Mouse (Mus musculus): Measurements from ENCODE around the gene Pip5k1a. TPM values are rescaled to one million over a fixed set of nuclear protein-coding genes. Genes with fewer than 3 reads are reported as not detected.

Gene Pip5k1a
- polyA plus RNA-seq, 1 experiment from 2014 or later, result 17.5 TPM

DNA sequence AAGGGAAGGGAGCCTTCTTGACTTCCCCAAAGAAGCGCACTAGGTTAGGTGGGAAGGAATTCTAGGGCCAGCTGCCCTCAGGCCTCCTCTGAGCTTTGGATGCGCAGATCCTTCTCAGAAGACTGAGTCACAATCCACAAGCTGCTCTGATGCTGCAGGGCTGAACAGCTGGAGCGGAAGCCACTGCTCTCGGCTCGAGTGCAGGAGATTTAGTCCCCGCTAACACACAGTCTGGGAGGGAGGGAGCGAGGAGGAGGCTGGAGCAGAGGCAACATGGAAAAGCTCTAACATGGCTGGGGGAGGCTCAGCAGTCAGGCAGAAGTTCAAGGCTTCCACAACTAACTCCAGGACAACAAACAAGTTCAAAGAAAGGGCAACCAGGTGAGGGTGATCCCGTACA, 48.7 kb downstream of the Pip5k1a start:
- H3K4me3 ChIP-seq (replicated peaks), result no peak overlapping the region
- no peak overlapping the region for H3K4me2 ChIP-seq
- no peaks in the 10 kb centered on the region for H3K9me3 ChIP-seq
- ATAC-seq (ENCODE audit: insufficient read depth, low FRiP score, low read depth), result peak; percentile 34; the same call in 1 of the 2 replicates
- peaks cover 11% of the 10 kb centered on the region for H3K4me1 ChIP-seq
- H3K36me3 ChIP-seq, result peaks cover 35% of the 10 kb centered on the region
- no peak overlapping the region for H3K27ac ChIP-seq
- 75% methylated on average over 8 of the region's 8 CpGs for WGBS
- H3K27me3 ChIP-seq (replicated peaks), result no peaks in the 10 kb centered on the region
- H3K9ac ChIP-seq, result no peak overlapping the region

- WGBS, result 67% methylated on average over 7 of the region's 7 CpGs
- Histone ChIP-seq H3K4me1 (peaks cover 11% of the 10 kb centered on the region), H3K9ac (no peak overlapping the region), H3K36me3 (peaks cover 20% of the 10 kb centered on the region), H3K4me3 (replicated peaks) (no peak overlapping the region), H3K9me3 (no peaks in the 10 kb centered on the region), H3K27me3 (replicated peaks) (no peaks in the 10 kb centered on the region), H3K27ac (no peak overlapping the region), H3K4me2 (no peak overlapping the region)
- ATAC-seq (ENCODE audit: insufficient read depth, low FRiP score, low read depth), result no peak
Measured at GRCm38 (mm10) chr3:95056275-95056674, 50.5 kb downstream of the Pip5k1a start.

- no peak overlapping the region for H3K4me3 ChIP-seq (replicated peaks)
- peaks cover 11% of the 10 kb centered on the region for H3K4me1 ChIP-seq
- H3K27ac ChIP-seq, result peak overlapping the region; percentile 70
- no peaks in the 10 kb centered on the region for H3K27me3 ChIP-seq (replicated peaks)
- ATAC-seq (ENCODE audit: insufficient read depth, low FRiP score, low read depth), result peak; percentile 80
- no peak overlapping the region for H3K9ac ChIP-seq
- H3K9me3 ChIP-seq, result no peaks in the 10 kb centered on the region
- H3K4me2 ChIP-seq, result 0 out of 2 replicates have a peak overlapping the region, but pooled peaks have one; percentile 29
- 20% methylated on average over 10 of the region's 10 CpGs for WGBS
- peaks cover 7% of the 10 kb centered on the region for H3K36me3 ChIP-seq
Measured at GRCm38 (mm10) chr3:95054481-95055260, 52.1 kb downstream of the Pip5k1a start.

GRCm38 (mm10) chr3:95053701-95054100, 53.0 kb downstream of the Pip5k1a start:
- ATAC-seq (ENCODE audit: insufficient read depth, low FRiP score, low read depth), result no peak
- Histone ChIP-seq H3K27ac (no peak overlapping the region), H3K36me3 (peaks cover 4% of the 10 kb centered on the region; the same call in 1 of the 2 replicates), H3K4me3 (replicated peaks) (no peak overlapping the region), H3K27me3 (replicated peaks) (no peaks in the 10 kb centered on the region), H3K4me1 (peaks cover 11% of the 10 kb centered on the region), H3K9ac (no peak overlapping the region), H3K4me2 (no peak overlapping the region), H3K9me3 (no peaks in the 10 kb centered on the region)
- 34% methylated on average over 3 of the region's 3 CpGs for WGBS

- peaks cover 1% of the 10 kb centered on the region; the same call in 1 of the 2 replicates for H3K36me3 ChIP-seq
- H3K4me3 ChIP-seq (replicated peaks), result no peak overlapping the region
Measured at GRCm38 (mm10) chr3:95052959-95053358, 53.8 kb downstream of the Pip5k1a start.

DNA sequence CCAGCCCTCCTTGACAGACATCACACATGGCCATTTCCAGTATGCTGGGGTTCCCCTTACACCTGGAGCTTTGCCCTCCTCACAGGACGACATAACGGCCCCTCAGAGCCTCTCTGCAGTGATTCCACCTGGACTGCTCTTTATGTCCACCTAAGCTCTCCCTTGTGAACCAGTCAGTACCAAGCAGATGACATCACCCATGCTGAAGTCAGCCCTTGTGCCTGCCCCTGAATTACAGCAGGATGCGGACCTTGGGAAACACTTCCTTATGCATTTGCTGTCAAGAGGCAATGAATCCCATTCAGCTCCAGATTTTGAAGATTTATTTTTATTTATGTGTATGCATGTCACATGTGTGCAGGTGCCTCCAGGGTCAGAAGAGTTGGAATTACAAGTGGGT, 58.8 kb downstream of the Pip5k1a start:
- Histone ChIP-seq H3K4me2 (no peak overlapping the region), H3K4me3 (replicated peaks) (no peak overlapping the region), H3K9ac (no peak overlapping the region), H3K27ac (no peak overlapping the region), H3K4me1 (no peaks in the 10 kb centered on the region), H3K27me3 (replicated peaks) (no peaks in the 10 kb centered on the region), H3K9me3 (no peaks in the 10 kb centered on the region), H3K36me3 (no peaks in the 10 kb centered on the region)
- no peak for ATAC-seq (ENCODE audit: insufficient read depth, low FRiP score, low read depth)
- 60% methylated on average over 3 of the region's 3 CpGs for WGBS

More at GRCm38 (mm10) chr3:95052959-95053358, 53.8 kb downstream of the Pip5k1a start:
- 48% methylated on average over 1 of the region's 1 CpGs for WGBS
- Histone ChIP-seq H3K4me1 (peaks cover 11% of the 10 kb centered on the region), H3K4me2 (no peak overlapping the region), H3K9ac (no peak overlapping the region), H3K27ac (no peak overlapping the region), H3K9me3 (no peaks in the 10 kb centered on the region), H3K27me3 (replicated peaks) (no peaks in the 10 kb centered on the region)
- no peak for ATAC-seq (ENCODE audit: insufficient read depth, low FRiP score, low read depth)

GRCm38 (mm10) chr3:95046462-95047057, 60.2 kb downstream of the Pip5k1a start:
- H3K9me3 ChIP-seq, result no peaks in the 10 kb centered on the region
- no peaks in the 10 kb centered on the region for H3K4me1 ChIP-seq
- no peak for ATAC-seq (ENCODE audit: insufficient read depth, low FRiP score, low read depth)
- no peak overlapping the region for H3K4me3 ChIP-seq (replicated peaks)
- no peak overlapping the region for H3K9ac ChIP-seq
- H3K27ac ChIP-seq, result no peak overlapping the region
- H3K4me2 ChIP-seq, result no peak overlapping the region
- H3K36me3 ChIP-seq, result no peaks in the 10 kb centered on the region
- 76% methylated on average over 11 of the region's 11 CpGs for WGBS
- H3K27me3 ChIP-seq (replicated peaks), result no peaks in the 10 kb centered on the region

- 66% methylated on average over 6 of the region's 6 CpGs for WGBS
- H3K4me3 ChIP-seq (replicated peaks), result no peak overlapping the region
- no peak overlapping the region for H3K27ac ChIP-seq
Measured at GRCm38 (mm10) chr3:95043251-95043650, 63.5 kb downstream of the Pip5k1a start.

DNA sequence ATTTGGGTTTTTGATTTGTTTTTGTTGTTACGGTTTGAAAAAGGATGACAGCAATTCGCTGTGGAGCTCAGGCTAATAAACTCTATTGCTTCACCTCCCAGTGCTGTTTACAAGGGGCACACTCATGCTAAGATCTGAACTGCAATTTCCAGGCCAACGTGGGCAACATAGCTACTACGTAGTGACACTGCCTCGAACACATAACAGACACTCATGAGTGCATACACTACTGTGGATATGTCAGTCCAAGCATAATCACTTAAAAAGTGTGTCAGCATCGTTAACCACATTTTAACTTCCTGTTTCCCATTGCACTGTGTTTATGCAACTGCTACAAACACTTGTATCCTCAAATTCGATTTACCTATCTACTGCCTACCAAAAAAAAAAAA, 63.9 kb downstream of the Pip5k1a start:
- H3K4me2 ChIP-seq, result peak overlapping the region; percentile 45
- no peaks in the 10 kb centered on the region for H3K9me3 ChIP-seq
- WGBS, result 16% methylated on average over 7 of the region's 7 CpGs
- peak; percentile 23; the same call in 1 of the 2 replicates for ATAC-seq (ENCODE audit: insufficient read depth, low FRiP score, low read depth)
- no peaks in the 10 kb centered on the region for H3K27me3 ChIP-seq (replicated peaks)
- 0 out of 2 replicates have a peak, but pooled peaks cover 5% of the 10 kb centered on the region for H3K36me3 ChIP-seq
- H3K9ac ChIP-seq, result no peak overlapping the region
- H3K4me3 ChIP-seq (replicated peaks), result peak overlapping the region; percentile 94
- peak overlapping the region; percentile 58; the same call in 1 of the 2 replicates for H3K27ac ChIP-seq
- peaks cover 4% of the 10 kb centered on the region; the same call in 1 of the 2 replicates for H3K4me1 ChIP-seq

More at GRCm38 (mm10) chr3:95043251-95043650, 63.5 kb downstream of the Pip5k1a start:
- H3K4me1 ChIP-seq, result peaks cover 4% of the 10 kb centered on the region; the same call in 1 of the 2 replicates
- no peaks in the 10 kb centered on the region for H3K9me3 ChIP-seq
- H3K27me3 ChIP-seq (replicated peaks), result no peaks in the 10 kb centered on the region
- H3K4me2 ChIP-seq, result no peak overlapping the region
- H3K9ac ChIP-seq, result no peak overlapping the region
- no peak for ATAC-seq (ENCODE audit: insufficient read depth, low FRiP score, low read depth)
- 0 out of 2 replicates have a peak, but pooled peaks cover 1% of the 10 kb centered on the region for H3K36me3 ChIP-seq

GRCm38 (mm10) chr3:95042166-95042837, 64.4 kb downstream of the Pip5k1a start, which contains the start of gene Psmd4:
Gene Psmd4, minus strand, starts transcription at chr3:95042614.
- Histone ChIP-seq H3K4me1 (peaks cover 4% of the 10 kb centered on the region; the same call in 1 of the 2 replicates), H3K27me3 (replicated peaks) (no peaks in the 10 kb centered on the region), H3K36me3 (0 out of 2 replicates have a peak, but pooled peaks cover 6% of the 10 kb centered on the region), H3K9ac (peak within 1 kb of the TSS; percentile 74), H3K27ac (peak within 1 kb of the TSS; percentile 62; the same call in 1 of the 2 replicates), H3K4me3 (replicated peaks) (peak within 1 kb of the TSS; percentile 94), H3K4me2 (peak within 1 kb of the TSS; percentile 56), H3K9me3 (no peaks in the 10 kb centered on the region)
- peak; percentile 99 for ATAC-seq (ENCODE audit: insufficient read depth, low FRiP score, low read depth)
- WGBS, result 0% methylated on average over 36 of the region's 36 CpGs

DNA sequence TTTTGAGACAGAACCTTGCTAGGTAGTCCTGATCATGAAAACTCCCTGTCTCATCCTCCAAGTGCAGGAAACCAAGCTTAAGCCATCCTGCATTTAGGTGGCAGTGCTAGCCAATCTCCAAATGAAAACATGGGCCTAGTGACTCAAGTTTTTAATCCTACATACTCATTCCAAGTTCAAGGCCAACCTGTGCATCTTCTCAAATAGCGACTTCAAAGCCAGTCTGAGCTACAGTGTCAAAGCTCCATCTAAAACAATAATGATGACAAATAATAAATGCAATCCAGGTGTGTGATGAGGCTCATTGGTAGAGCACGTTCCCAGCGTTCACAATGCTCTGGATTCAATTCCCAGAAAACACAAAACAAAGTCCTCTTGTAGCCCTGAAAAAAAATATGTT, 65.1 kb downstream of the Pip5k1a start:
- H3K27me3 ChIP-seq (replicated peaks), result no peaks in the 10 kb centered on the region
- H3K36me3 ChIP-seq, result 0 out of 2 replicates have a peak, but pooled peaks cover 10% of the 10 kb centered on the region
- peak overlapping the region; percentile 74 for H3K9ac ChIP-seq
- no peak for ATAC-seq (ENCODE audit: insufficient read depth, low FRiP score, low read depth)
- H3K4me1 ChIP-seq, result peaks cover 4% of the 10 kb centered on the region; the same call in 1 of the 2 replicates
- H3K9me3 ChIP-seq, result no peaks in the 10 kb centered on the region
- H3K4me3 ChIP-seq (replicated peaks), result peak overlapping the region; percentile 94
- WGBS, result 12% methylated on average over 3 of the region's 3 CpGs
- peak overlapping the region; percentile 56 for H3K4me2 ChIP-seq
- no peak overlapping the region for H3K27ac ChIP-seq

Measured in stomach, embryonic 15.5 days (tissue).